Mouse (Mus musculus) CD8-positive naive resting alpha-beta T cell, adult 2 months (primary cell): ENCODE measurements around the gene Itga4.
A peak's percentile ranks its signal among the peaks of the same experiment; 100 is the strongest.

Source experiments
- DNase-seq, 2 experiments: peaks; one replicate each; pipeline ENCODE4 v3.0.0; 2022; ENCODE audit warnings: low read depth in 2 of 2, low spot score in 2 of 2

Itga4 gene

GRCm38 (mm10) chr2:79265665-79266064 lies 10.4 kb downstream of the Itga4 start:
- peak; percentile 80 to 86 for DNase-seq

- DNase-seq, result no peak
Measured at GRCm38 (mm10) chr2:79266480-79266879, 11.3 kb downstream of the Itga4 start.

- no peak for DNase-seq
Measured at GRCm38 (mm10) chr2:79267181-79267580, 12.0 kb downstream of the Itga4 start.

GRCm38 (mm10) chr2:79268863-79269262 lies 13.6 kb downstream of the Itga4 start:
- no peak for DNase-seq

GRCm38 (mm10) chr2:79270034-79270535 lies 14.9 kb downstream of the Itga4 start:
- DNase-seq, result peak in 1 of 2 experiments; percentile 29

GRCm38 (mm10) chr2:79271838-79272237 lies 16.6 kb downstream of the Itga4 start:
- no peak for DNase-seq

GRCm38 (mm10) chr2:79278581-79278980 lies 23.4 kb downstream of the Itga4 start:
- DNase-seq, result no peak

GRCm38 (mm10) chr2:79284206-79284605 lies 29.0 kb downstream of the Itga4 start:
- no peak for DNase-seq

- DNase-seq, result no peak
Measured at GRCm38 (mm10) chr2:79290149-79290548, 34.9 kb downstream of the Itga4 start.

- DNase-seq, result no peak
Measured at GRCm38 (mm10) chr2:79291922-79292321, 36.7 kb downstream of the Itga4 start.

GRCm38 (mm10) chr2:79292431-79292830 lies 37.2 kb downstream of the Itga4 start:
- no peak for DNase-seq

GRCm38 (mm10) chr2:79302398-79302797 lies 47.2 kb downstream of the Itga4 start:
- DNase-seq, result no peak

GRCm38 (mm10) chr2:79307549-79307948 lies 52.3 kb downstream of the Itga4 start:
- DNase-seq, result no peak

GRCm38 (mm10) chr2:79309454-79310118 lies 54.4 kb downstream of the Itga4 start:
- no peak for DNase-seq

- no peak for DNase-seq
Measured at GRCm38 (mm10) chr2:79312499-79312898, 57.3 kb downstream of the Itga4 start.

- no peak for DNase-seq
Measured at GRCm38 (mm10) chr2:79315108-79315507, 59.9 kb downstream of the Itga4 start.

- no peak for DNase-seq
Measured at GRCm38 (mm10) chr2:79316182-79316880, 61.1 kb downstream of the Itga4 start.

GRCm38 (mm10) chr2:79328079-79328478 lies 72.9 kb downstream of the Itga4 start:
- no peak for DNase-seq

GRCm38 (mm10) chr2:79334661-79335060 lies 79.4 kb downstream of the Itga4 start:
- no peak for DNase-seq

- no peak for DNase-seq
Measured at GRCm38 (mm10) chr2:79336141-79336540, 80.9 kb downstream of the Itga4 start.

GRCm38 (mm10) chr2:79339003-79339402 lies 83.8 kb downstream of the Itga4 start:
- no peak for DNase-seq

- no peak for DNase-seq
Measured at GRCm38 (mm10) chr2:79343115-79343514, 87.9 kb downstream of the Itga4 start.
